Mouse (Mus musculus): ENCODE data around the gene Gm38655. TPM values are rescaled to one million over a fixed set of nuclear protein-coding genes. Genes with fewer than 3 reads are reported as not detected.

Gene Gm38655
- polyA plus RNA-seq, 1 experiment, result 0.36 TPM

- H3K4me3 ChIP-seq (ENCODE audit: control insufficient read depth, low read depth, low read length), result no peak overlapping the region
- no peak overlapping the region for H3K27ac ChIP-seq (ENCODE audit: control insufficient read depth, insufficient read depth, low read depth, low read length)
- no peaks in the 10 kb centered on the region; the same call in none of the 2 replicates for H3K36me3 ChIP-seq (ENCODE audit: control insufficient read depth, insufficient read depth, low read length)
- H3K4me1 ChIP-seq (ENCODE audit: control insufficient read depth, insufficient read depth, low read length), result peaks cover 15% of the 10 kb centered on the region
- no peak for TF ChIP-seq CTCF (IDR thresholded peaks at IDR 0.05; ENCODE audit: control insufficient read depth, insufficient read depth, insufficient replicate concordance, low read depth, low read length)
- no peak for TF ChIP-seq POLR2A (IDR thresholded peaks at IDR 0.05; ENCODE audit: control insufficient read depth, low read depth, low read length)
- no peaks in the 10 kb centered on the region for H3K27me3 ChIP-seq (ENCODE audit: control insufficient read depth, insufficient read depth, low read length)
Observed at GRCm38 (mm10) chr17:25165970-25166671, 9.2 kb downstream of the Gm38655 start.

DNA sequence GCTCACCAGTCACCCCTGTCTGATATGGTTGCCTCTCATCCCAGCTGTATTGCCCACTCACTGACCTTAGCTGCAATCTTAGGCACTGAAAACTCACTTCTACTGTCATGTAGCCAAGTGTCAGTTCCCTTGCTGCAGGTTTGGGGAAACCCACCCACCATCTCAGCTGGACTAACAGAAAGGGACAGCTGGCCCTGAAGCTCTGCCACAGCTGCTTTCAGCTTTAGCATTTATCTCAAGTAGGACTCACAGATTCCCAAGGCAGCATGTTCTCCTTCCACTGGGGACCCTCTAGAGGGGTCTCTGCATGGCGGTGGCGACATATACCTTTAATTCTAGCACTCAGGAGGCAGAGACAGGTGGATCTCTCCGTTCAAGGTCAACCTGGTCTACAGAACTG lies 10.5 kb downstream of the Gm38655 start:
- no peaks in the 10 kb centered on the region; the same call in none of the 2 replicates for H3K36me3 ChIP-seq (ENCODE audit: control insufficient read depth, insufficient read depth, low read length)
- H3K27me3 ChIP-seq (ENCODE audit: control insufficient read depth, insufficient read depth, low read length), result no peaks in the 10 kb centered on the region
- no peak overlapping the region for H3K27ac ChIP-seq (ENCODE audit: control insufficient read depth, insufficient read depth, low read depth, low read length)
- H3K4me3 ChIP-seq (ENCODE audit: control insufficient read depth, low read depth, low read length), result no peak overlapping the region
- no peak for TF ChIP-seq POLR2A (IDR thresholded peaks at IDR 0.05; ENCODE audit: control insufficient read depth, low read depth, low read length)
- TF ChIP-seq CTCF (IDR thresholded peaks at IDR 0.05; ENCODE audit: control insufficient read depth, insufficient read depth, insufficient replicate concordance, low read depth, low read length), result no peak
- peaks cover 17% of the 10 kb centered on the region for H3K4me1 ChIP-seq (ENCODE audit: control insufficient read depth, insufficient read depth, low read length)

GRCm38 (mm10) chr17:25163387-25163786 lies 11.9 kb downstream of the Gm38655 start:
- Histone ChIP-seq H3K36me3 (ENCODE audit: control insufficient read depth, insufficient read depth, low read length) (peaks cover 1% of the 10 kb centered on the region), H3K27ac (ENCODE audit: control insufficient read depth, insufficient read depth, low read depth, low read length) (no peak overlapping the region)

GRCm38 (mm10) chr17:25162161-25162560 lies 13.1 kb downstream of the Gm38655 start, which contains the start of gene Ccdc154:
TSS of gene Ccdc154 (plus strand) at chr17:25162461.
- Histone ChIP-seq H3K36me3 (ENCODE audit: control insufficient read depth, insufficient read depth, low read length) (peaks cover 3% of the 10 kb centered on the region), H3K4me3 (ENCODE audit: control insufficient read depth, low read depth, low read length) (peak within 1 kb of the TSS; percentile 88), H3K27ac (ENCODE audit: control insufficient read depth, insufficient read depth, low read depth, low read length) (peak within 1 kb of the TSS; percentile 86), H3K27me3 (ENCODE audit: control insufficient read depth, insufficient read depth, low read length) (no peaks in the 10 kb centered on the region), H3K4me1 (ENCODE audit: control insufficient read depth, insufficient read depth, low read length) (peaks cover 17% of the 10 kb centered on the region)
- TF ChIP-seq POLR2A (IDR thresholded peaks at IDR 0.05; ENCODE audit: control insufficient read depth, low read depth, low read length) (no peak), CTCF (IDR thresholded peaks at IDR 0.05; ENCODE audit: control insufficient read depth, insufficient read depth, insufficient replicate concordance, low read depth, low read length) (no peak)

More at GRCm38 (mm10) chr17:25163387-25163786, 11.9 kb downstream of the Gm38655 start:
- Histone ChIP-seq H3K4me1 (ENCODE audit: control insufficient read depth, insufficient read depth, low read length) (peaks cover 17% of the 10 kb centered on the region), H3K4me3 (ENCODE audit: control insufficient read depth, low read depth, low read length) (peak overlapping the region; percentile 88), H3K27me3 (ENCODE audit: control insufficient read depth, insufficient read depth, low read length) (no peaks in the 10 kb centered on the region)
- TF ChIP-seq CTCF (IDR thresholded peaks at IDR 0.05; ENCODE audit: control insufficient read depth, insufficient read depth, insufficient replicate concordance, low read depth, low read length), result no peak
- no peak for TF ChIP-seq POLR2A (IDR thresholded peaks at IDR 0.05; ENCODE audit: control insufficient read depth, low read depth, low read length)

DNA sequence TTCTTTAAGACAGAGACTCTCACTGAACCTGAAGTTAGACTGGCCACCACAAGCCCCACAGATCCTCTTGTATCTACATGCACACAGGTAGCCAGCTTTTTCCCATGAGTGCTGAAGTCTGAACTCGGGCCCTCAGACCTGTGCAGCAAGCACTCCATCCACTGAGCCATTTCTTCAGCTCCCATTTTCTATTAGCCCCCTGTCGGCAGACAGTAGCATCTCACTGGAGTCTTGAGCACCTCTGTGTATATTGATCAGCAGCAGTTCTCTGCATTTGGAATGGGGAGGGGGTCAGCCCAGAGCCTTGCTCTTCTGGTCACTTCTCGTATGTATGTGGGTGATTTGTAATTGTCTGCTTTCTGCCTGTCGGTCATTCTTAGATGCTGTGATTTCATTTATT lies 35.3 kb downstream of the Gm38655 start:
- Histone ChIP-seq H3K36me3 (ENCODE audit: control insufficient read depth, insufficient read depth, low read length) (no peaks in the 10 kb centered on the region), H3K4me3 (ENCODE audit: control insufficient read depth, low read depth, low read length) (no peak overlapping the region), H3K27ac (ENCODE audit: control insufficient read depth, insufficient read depth, low read depth, low read length) (no peak overlapping the region), H3K27me3 (ENCODE audit: control insufficient read depth, insufficient read depth, low read length) (no peaks in the 10 kb centered on the region), H3K4me1 (ENCODE audit: control insufficient read depth, insufficient read depth, low read length) (no peaks in the 10 kb centered on the region)
- TF ChIP-seq CTCF (IDR thresholded peaks at IDR 0.05; ENCODE audit: control insufficient read depth, insufficient read depth, insufficient replicate concordance, low read depth, low read length) (no peak), POLR2A (IDR thresholded peaks at IDR 0.05; ENCODE audit: control insufficient read depth, low read depth, low read length) (no peak)

- H3K4me1 ChIP-seq (ENCODE audit: control insufficient read depth, insufficient read depth, low read length), result no peaks in the 10 kb centered on the region
- TF ChIP-seq POLR2A (IDR thresholded peaks at IDR 0.05; ENCODE audit: control insufficient read depth, low read depth, low read length) (no peak), CTCF (IDR thresholded peaks at IDR 0.05; ENCODE audit: control insufficient read depth, insufficient read depth, insufficient replicate concordance, low read depth, low read length) (no peak)
- no peaks in the 10 kb centered on the region for H3K27me3 ChIP-seq (ENCODE audit: control insufficient read depth, insufficient read depth, low read length)
- H3K36me3 ChIP-seq (ENCODE audit: control insufficient read depth, insufficient read depth, low read length), result no peaks in the 10 kb centered on the region
- H3K4me3 ChIP-seq (ENCODE audit: control insufficient read depth, low read depth, low read length), result no peak overlapping the region
- H3K27ac ChIP-seq (ENCODE audit: control insufficient read depth, insufficient read depth, low read depth, low read length), result no peak overlapping the region
Observed at GRCm38 (mm10) chr17:25138803-25139202, 36.5 kb downstream of the Gm38655 start.

GRCm38 (mm10) chr17:25135622-25136021 lies 39.6 kb downstream of the Gm38655 start:
- Histone ChIP-seq H3K36me3 (ENCODE audit: control insufficient read depth, insufficient read depth, low read length) (no peaks in the 10 kb centered on the region), H3K27ac (ENCODE audit: control insufficient read depth, insufficient read depth, low read depth, low read length) (no peak overlapping the region), H3K27me3 (ENCODE audit: control insufficient read depth, insufficient read depth, low read length) (no peaks in the 10 kb centered on the region), H3K4me3 (ENCODE audit: control insufficient read depth, low read depth, low read length) (no peak overlapping the region), H3K4me1 (ENCODE audit: control insufficient read depth, insufficient read depth, low read length) (peaks cover 3% of the 10 kb centered on the region)
- TF ChIP-seq CTCF (IDR thresholded peaks at IDR 0.05; ENCODE audit: control insufficient read depth, insufficient read depth, insufficient replicate concordance, low read depth, low read length) (no peak), POLR2A (IDR thresholded peaks at IDR 0.05; ENCODE audit: control insufficient read depth, low read depth, low read length) (no peak)

Measured in testis, adult 2 months (tissue).